In genomic region chr13:101538110-101538509, GRCm38 (mm10) we compare ENCODE assay signal across 22 mouse cellular contexts.
DNase-seq lines count a peak whose midpoint lies in the region; ATAC-seq and TF ChIP-seq lines count a peak whose summit lies in the region.
"Had no signal": no experiment of that assay in that cellular context is flagged by ENCODE, and none has a peak within 500 bp of the region (broad histone marks: within the 10 kb centered on the region; RNA-seq: fewer than 3 reads in every experiment).

No protein-coding gene starts in this region.

- no peaks in the 10 kb centered on the region for H3K36me3 ChIP-seq in hindbrain, embryonic 12.5 days
- H3K36me3 ChIP-seq: embryonic facial prominence, embryonic 15.5 days; G1E; lung, embryonic 15.5 days had no signal

- ATAC-seq in megakaryocyte progenitor cell, adult 5-6 weeks (replicated peaks; ENCODE audit: poor library complexity): peak; percentile 33
- ATAC-seq in hindbrain, embryonic 12.5 days (ENCODE audit: low FRiP score): no peak
- ATAC-seq: hindbrain, postnatal 0 days had no signal

- no peak for TF ChIP-seq CTCF in bone marrow macrophage, adult 2 months (IDR thresholded peaks at IDR 0.05; ENCODE audit: low read depth, low read length)

- 95% methylated on average over 1 of the region's 1 CpGs for WGBS in hindbrain, embryonic 12.5 days

- no peaks in the 10 kb centered on the region for H3K9me3 ChIP-seq in hindbrain, embryonic 12.5 days (replicated peaks)
- H3K9me3 ChIP-seq: embryonic facial prominence, embryonic 15.5 days; G1E; lung, embryonic 15.5 days had no signal

- no peak for TF ChIP-seq POLR2A in bone marrow macrophage, adult 2 months (IDR thresholded peaks at IDR 0.05; ENCODE audit: borderline replicate concordance, low read depth, low read length)

- H3K27me3 ChIP-seq in hindbrain, embryonic 12.5 days: no peaks in the 10 kb centered on the region
- H3K27me3 ChIP-seq: embryonic facial prominence, embryonic 15.5 days; lung, embryonic 15.5 days had no signal

- peak; percentile 63 for DNase-seq in CD4-positive helper T cell, adult 2 months (ENCODE audit: low read depth, low spot score)
- peak; percentile 61 for DNase-seq in thymus, postnatal 25 days
- no peak for DNase-seq in gastrocnemius, postnatal 25 days
- DNase-seq in adrenal gland, postnatal 36 days: no peak
- DNase-seq: cerebellum, postnatal 14 days; gastrocnemius, adult 2 months; heart, adult 2 months; heart, postnatal 36 days; kidney, adult 18-20 months; kidney, postnatal 10 days; layer of hippocampus, postnatal 36 days; midbrain, embryonic 14.5 days; right cerebral cortex, postnatal 14 days had no signal

- H3K27ac ChIP-seq in bone marrow macrophage, adult 2 months (ENCODE audit: insufficient read depth, low read depth, low read length): peak overlapping the region; percentile 32
- no peak overlapping the region for H3K27ac ChIP-seq in hindbrain, embryonic 12.5 days
- H3K27ac ChIP-seq: embryonic facial prominence, embryonic 15.5 days; gastrocnemius, adult 2 months; heart, adult 2 months; hindbrain, postnatal 0 days; layer of hippocampus, adult 2 months; liver, embryonic 14.5 days; lung, embryonic 15.5 days had no signal

- no peak overlapping the region for H3K9ac ChIP-seq in hindbrain, embryonic 12.5 days
- H3K9ac ChIP-seq: embryonic facial prominence, embryonic 15.5 days; liver, embryonic 14.5 days; lung, embryonic 15.5 days had no signal

- H3K4me1 ChIP-seq in bone marrow macrophage, adult 2 months (ENCODE audit: control insufficient read depth, insufficient read depth, low read length): peaks cover 42% of the 10 kb centered on the region
- H3K4me1 ChIP-seq in hindbrain, embryonic 12.5 days: peaks cover 21% of the 10 kb centered on the region
- H3K4me1 ChIP-seq: lung, embryonic 15.5 days had no signal

- no peak overlapping the region for H3K4me3 ChIP-seq in bone marrow macrophage, adult 2 months (ENCODE audit: insufficient read depth, low read length)
- H3K4me3 ChIP-seq in hindbrain, embryonic 12.5 days: no peak overlapping the region
- H3K4me3 ChIP-seq: embryonic facial prominence, embryonic 15.5 days; gastrocnemius, adult 2 months; heart, adult 2 months; layer of hippocampus, adult 2 months; lung, embryonic 15.5 days had no signal

- no peak overlapping the region for H3K4me2 ChIP-seq in hindbrain, embryonic 12.5 days (replicated peaks)
- H3K4me2 ChIP-seq: embryonic facial prominence, embryonic 15.5 days; lung, embryonic 15.5 days had no signal

Comparison
In these comparisons a context has a peak if more than half of its experiments do, and no peak if none do; other contexts are left out.
1. DNase-seq: peak in CD4-positive helper T cell, adult 2 months (single experiment) and thymus, postnatal 25 days (single experiment); none in gastrocnemius, postnatal 25 days (single experiment) and adrenal gland, postnatal 36 days (0 of 2).